Mouse (Mus musculus): ENCODE measurements around the gene Vamp3. TPM values are rescaled to one million over a fixed set of nuclear protein-coding genes. Genes with fewer than 3 reads are reported as not detected.

The Vamp3 gene
- 10 to 100 TPM; 47.9 to 50.8 TPM for polyA plus RNA-seq (2017; shearing (Covaris generic))

DNA sequence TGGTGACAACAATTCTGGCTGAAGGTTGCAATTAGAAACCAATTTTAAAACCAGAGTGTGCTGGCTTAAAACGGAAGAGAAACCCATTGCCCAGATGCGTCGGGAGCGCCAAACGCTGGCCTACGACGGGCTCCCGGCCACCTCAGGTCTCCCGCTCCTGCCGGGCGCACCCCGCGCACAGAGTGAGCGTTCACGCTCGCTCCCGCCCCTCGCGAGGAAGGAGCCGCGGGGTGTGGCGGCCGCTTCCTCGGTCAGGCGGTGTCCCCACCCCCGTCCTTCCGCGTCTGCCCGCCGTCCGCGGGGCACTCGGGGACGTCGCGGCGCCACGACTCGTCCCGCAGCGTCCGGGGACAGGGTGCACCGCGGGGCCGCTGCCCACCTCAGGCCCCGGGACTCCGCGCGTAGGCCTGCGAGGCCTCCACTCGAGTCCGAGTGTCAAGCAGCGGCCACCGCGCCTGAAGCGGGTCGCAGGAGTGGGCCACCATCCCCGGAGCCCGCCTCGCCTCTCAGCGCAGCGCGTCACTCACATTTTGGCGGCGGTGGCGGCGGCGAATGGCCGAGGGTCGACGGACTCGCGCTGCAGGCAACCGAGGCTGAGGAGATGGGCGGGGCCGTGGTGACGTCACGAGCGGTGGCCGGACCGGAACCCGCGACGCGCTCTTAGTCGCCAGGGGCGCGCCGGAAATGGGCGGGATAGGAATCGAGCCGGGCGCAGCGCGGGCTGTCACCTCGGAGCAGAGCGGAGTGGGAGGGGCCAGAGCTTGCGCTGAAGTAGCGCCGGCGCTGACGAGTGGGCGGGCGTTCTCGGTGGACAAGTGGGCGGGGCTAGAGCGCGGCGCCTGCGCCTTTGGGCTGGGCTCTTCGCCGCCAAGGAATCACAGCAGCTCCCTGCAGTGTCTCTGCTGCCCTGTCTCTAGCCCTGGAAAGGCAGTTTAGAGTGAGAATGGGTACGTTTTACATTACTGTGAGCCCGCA is at the start of gene Vamp3:
Vamp3 (minus strand) TSS at position 617 of the 975 bp plus-strand sequence.
- ATAC-seq, result peak; percentile 97

DNA sequence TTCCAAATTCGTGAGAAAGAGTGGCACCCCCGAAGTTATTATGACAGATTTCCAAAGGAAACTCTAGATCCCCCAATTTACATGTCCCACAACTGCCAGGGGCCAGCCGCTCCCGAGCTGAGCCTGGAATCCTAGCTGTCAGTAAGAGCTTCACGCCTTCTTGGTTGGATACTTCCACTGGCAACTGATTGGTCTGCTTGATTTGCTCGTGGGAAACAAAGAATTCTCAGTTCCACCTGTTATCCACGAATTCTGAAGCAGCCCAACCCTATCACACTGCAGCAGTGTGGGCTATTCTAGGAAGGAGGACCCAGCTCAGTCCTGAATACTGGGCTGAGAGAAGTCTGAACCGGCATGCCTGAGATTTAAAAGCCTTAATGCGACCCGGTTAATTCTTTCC is 48.7 kb upstream of the Vamp3 start:
- no peak for ATAC-seq

GRCm38 (mm10) chr4:151105886-151106285 is 48.1 kb upstream of the Vamp3 start:
- no peak for ATAC-seq

DNA sequence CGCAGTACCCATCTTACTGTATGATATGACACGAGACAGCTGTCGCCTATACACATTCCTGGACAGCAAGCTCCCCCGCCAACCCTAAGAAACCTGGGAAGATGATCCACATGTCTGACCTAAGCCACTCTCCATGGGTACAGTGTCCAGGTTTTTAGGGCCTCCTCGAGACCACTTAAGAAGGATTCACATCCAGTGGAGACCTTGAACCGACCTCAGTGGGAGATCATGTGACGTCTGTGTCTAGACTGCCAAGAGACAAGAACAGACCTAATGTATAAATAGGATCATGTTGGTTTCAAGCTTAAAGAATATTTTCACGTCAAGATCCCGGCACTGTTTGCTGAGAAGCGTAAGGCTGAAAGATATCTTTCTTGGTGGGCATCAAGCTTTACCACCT is 46.4 kb upstream of the Vamp3 start:
- ATAC-seq, result no peak

DNA sequence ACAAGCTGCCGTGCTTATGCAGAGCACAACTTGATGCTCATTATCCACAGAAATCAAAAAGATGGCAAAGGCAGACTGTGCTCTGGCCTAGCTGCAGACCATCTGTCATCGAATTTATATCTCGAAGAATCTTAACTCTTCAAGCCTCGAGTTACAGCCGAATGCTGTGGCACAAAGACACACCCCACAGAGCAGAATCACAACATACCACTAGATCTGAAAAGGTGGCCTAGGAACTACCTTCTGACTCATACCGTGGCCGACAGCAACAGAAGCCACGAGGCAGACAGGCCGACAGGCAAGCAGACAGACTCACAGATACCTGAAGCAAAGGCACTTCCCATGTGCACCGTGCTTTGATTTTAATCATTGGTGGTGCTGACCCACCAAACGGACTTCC is 45.9 kb upstream of the Vamp3 start:
- ATAC-seq, result no peak

DNA sequence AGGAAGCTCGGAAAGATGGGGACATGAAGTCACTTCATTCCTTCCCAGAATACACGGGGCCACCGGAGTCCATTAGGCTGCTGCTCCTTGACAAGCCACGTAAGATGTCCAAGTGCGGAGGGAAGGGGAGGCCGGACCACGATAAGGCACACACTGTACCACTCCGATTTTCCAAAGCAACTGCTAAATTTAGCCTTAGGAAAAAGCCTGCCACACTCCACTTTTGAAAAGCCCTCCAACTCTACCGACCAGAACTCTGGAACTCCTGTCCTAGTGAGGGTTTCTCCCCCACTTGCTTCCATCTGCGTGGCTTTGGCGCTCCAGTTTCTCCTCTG is 39.3 kb upstream of the Vamp3 start:
- ATAC-seq, result no peak

DNA sequence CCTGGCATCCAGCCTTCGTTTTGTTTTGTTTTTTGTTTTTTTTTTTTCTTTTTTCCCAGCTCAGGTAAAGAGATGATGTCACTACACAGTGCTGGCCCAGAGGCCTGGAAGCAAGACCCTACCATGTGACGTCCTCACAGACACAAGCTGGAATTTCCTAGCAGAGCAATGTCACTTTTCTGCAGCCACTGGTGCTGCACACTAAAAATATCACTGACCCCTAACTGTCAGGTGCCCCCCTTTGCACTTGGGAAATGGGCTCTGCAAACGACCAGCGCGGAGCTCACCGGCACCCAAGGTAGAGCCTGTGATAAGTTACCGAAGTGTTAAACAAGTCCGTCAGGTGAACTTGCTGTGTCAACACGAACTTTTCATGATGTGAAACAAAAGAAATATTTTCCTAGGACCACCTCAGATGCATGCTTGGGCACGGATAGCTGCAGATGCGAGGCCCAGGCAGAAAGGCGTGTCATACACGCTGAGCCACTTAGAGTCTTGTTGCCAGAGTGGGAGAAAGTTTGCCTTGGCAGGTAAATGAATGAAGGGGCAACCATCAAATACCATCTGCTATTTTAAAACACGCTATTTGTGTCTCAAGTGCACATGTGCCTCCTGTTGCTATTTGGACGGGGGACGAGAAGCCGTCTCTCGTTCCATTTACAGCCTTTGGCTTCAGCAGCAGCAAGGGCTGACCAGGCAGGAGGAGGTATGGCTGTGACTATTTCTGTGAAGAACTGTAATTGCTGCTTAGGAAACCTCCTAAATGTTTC is 38.8 kb upstream of the Vamp3 start:
- no peak for ATAC-seq

DNA sequence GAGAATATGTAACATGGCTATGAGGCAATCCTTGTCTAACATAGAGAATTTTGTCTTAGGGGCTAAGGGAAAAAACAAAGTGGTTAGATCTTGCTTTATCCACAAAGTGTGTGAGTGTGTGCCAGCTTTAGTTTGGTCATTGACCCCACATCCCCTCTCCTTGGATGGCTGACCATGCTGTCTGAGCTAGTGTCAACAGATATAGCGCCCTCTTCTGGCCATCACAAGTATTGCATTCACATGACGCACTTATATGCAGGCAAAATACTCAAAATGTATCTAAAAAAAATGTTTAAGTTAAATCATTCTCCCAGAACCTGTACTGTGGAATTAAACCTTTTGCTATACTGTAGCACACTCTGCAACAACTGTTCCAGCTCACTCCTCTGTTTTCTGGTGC is 37.4 kb upstream of the Vamp3 start:
- ATAC-seq, result no peak

DNA sequence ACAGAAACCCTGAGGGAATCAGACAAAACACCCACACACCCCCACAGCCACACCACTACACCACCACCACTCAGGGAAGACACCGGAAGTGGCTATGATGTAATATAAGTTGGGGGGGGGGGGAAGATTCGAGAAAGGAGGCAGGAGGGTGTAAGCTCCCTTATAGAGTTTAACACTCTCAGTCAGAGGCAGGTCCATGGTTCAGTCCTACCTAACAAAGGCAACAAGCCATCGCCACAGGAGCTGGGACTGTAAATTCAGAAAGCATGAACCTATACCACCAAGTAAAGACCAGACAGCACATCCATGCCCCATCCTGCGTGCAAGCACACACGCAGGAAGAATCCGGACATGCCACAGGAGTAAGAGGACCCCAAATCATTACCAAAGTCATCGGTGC is 31.5 kb upstream of the Vamp3 start, which contains the start of gene Gm13090:
Gm13090 (plus strand) TSS at position 301 of the 400 bp plus-strand sequence.
- no peak for ATAC-seq

DNA sequence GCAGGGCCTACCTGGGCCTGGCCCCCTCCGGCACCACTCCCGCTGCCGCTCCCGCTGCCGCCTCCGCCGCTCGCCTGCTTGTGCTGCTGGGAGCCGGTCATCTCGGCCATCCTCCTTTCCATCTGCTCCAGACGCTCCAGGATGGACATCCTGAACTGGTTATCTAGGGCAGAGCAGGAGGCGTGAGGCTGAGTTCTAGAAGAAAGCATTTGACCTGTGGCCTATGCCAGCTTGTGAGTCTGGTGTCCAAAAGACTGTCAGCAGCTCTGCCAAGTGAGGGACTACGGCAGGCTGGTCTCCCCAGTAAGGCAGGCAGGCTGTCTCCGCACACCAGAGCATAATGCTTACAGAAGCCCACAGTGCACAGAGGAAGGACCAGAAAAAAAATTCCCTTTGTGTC is 31.1 kb upstream of the Vamp3 start:
- ATAC-seq, result no peak

GRCm38 (mm10) chr4:151087358-151087757 is 29.6 kb upstream of the Vamp3 start:
- ATAC-seq, result no peak

DNA sequence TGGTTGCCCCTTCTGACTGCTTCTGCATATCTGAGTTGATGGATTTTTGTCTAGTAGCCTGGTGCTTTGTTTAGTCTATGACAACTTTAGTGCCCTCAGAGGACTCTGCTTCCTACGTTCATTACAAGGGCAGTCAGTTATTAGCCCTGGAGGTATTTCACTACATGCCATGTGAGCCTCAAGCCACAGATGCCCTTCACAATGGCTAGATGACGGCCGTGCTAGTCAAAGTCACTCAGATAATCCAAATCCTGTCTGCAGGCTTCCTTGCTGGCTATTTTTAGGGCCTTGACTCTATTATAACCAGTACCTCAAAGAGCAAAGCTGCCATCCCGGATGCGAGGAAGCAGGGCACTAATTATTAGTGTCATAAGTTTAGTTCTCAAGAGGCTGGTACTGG is 25.3 kb upstream of the Vamp3 start:
- no peak for ATAC-seq

DNA sequence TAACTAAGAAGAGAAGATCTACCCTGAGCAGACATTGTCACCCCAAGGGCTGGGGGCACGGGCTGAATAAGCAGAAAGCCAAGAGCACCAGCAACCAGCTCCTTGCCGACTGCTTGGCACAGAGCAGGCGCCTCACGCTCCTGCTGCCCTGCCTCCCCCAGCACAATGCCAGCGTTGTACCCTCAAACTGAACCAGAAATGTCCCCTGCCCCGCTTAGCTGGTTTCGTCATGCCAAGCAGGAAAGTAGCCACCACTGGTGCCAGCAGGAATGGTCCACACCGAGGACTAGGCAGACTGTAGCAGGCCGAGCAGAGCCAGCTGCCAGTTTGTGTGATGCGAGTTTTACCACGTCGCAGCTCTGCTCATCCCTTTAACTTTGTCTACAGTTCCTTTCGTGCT is 24.2 kb upstream of the Vamp3 start:
- no peak for ATAC-seq

DNA sequence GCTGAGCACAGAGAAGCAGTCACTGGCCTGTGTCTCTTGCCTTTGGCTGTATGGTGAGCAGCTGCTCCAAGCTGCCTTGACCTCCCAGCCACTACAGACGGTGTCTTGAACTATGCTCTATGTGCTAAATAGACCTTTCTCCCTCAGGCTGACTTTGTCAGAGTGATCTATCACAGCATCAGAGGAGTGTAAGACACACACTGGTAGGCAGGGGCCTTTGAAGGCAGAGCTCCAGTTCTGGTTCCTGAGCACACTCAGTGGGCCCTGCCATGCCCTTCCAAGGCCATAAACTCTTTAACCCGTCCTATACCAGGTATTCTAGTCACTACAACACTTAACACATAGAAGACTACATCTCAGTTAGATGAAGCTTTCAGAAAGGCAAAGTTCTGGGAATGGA is 23.6 kb upstream of the Vamp3 start:
- no peak for ATAC-seq

- ATAC-seq, result no peak
Measured at GRCm38 (mm10) chr4:151074817-151075216, 17.1 kb upstream of the Vamp3 start.

DNA sequence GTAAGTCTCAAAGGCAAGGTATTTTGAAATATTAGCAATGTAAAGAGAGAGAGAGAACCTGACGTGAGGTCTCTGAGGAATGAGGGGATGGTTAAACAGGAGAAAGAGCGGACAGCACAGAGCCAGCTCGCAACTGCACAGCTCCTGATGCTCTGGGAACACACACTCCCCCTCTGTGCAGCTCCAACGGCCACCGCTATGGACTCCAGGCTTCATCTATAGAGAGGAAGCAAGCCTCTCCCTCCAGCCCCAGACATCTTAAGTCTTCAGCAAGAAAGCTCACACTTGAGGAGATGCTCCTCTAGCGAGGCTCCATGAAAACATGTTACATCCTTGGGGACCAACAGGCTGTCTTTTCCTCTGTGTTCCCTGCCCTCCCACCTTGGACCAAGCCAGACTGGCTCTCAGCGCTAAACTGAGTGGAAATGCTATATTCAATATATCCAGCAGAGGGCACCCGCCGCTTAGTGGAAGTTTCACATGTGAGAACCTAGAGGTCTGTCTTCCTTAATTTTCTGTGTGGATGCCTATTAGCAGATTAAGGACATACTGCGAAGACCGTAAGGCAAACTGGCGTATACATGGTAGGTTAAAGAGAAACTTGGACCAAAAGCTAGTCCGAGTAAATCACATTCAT is 15.5 kb upstream of the Vamp3 start:
- peak; percentile 54 for ATAC-seq

DNA sequence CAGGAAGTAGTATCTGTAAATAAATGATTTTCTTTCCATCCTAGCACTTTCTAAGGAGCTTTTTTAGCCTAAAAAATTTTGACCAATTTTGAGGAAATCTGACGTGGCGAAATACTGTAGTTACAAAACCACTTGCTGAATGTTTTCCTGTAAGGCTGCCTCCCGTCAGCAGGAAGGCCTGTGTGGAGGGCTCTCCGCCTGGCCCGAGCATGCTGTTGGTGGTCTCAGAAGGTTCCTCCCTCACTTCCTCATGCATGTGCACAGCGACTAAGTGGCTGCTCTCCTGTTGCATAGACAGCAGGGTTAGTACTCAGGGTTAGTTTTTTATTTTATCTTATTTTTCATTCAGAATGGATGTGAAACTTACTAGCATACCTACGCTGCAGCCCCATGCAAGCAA is 13.2 kb upstream of the Vamp3 start:
- no peak for ATAC-seq

DNA sequence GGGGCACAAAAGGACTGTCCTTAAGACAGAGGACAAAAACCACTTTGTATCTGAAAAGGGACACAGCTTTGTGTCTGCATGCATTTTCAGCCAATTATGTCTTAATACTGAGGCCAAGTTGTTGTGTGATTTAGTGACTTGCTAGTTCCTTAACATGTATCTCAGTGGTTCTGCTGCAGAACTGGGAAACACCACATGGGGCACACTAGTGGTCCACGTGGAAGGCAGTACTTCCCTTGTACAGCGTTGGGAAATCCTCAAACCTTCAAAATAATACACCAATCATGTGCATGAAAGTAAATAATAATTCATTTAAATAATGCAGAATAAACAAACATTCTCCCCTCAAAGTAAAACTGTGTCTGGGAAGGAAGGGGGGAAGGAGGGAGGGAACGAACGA is 11.0 kb upstream of the Vamp3 start:
- ATAC-seq, result no peak

- no peak for ATAC-seq
Measured at GRCm38 (mm10) chr4:151059566-151059965, 1.8 kb upstream of the Vamp3 start.

- ATAC-seq, result no peak
Measured at GRCm38 (mm10) chr4:151058634-151059033, 871 bp upstream of the Vamp3 start.

- ATAC-seq, result peak; percentile 37
Measured at GRCm38 (mm10) chr4:151051162-151051561, 6.6 kb downstream of the Vamp3 start.

DNA sequence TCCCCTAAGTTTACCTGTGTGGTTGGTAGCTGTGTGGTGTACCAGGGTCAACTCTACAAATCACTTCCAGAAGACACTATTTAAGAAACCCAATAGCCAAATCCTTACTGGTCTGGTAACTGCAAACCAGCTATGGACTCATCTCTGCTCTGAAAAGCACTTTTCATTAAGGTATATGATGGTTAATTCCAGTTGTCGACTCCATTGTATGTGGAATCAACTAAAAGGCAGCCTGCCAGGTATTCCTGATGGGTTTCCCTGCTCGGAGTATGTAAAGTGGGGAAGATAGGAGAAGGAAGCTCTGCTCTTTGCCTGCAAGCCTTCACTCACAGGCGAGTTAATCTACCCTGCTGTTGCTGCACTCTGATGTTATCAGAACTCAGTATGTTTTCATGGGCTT is 11.2 kb downstream of the Vamp3 start:
- ATAC-seq, result no peak

DNA sequence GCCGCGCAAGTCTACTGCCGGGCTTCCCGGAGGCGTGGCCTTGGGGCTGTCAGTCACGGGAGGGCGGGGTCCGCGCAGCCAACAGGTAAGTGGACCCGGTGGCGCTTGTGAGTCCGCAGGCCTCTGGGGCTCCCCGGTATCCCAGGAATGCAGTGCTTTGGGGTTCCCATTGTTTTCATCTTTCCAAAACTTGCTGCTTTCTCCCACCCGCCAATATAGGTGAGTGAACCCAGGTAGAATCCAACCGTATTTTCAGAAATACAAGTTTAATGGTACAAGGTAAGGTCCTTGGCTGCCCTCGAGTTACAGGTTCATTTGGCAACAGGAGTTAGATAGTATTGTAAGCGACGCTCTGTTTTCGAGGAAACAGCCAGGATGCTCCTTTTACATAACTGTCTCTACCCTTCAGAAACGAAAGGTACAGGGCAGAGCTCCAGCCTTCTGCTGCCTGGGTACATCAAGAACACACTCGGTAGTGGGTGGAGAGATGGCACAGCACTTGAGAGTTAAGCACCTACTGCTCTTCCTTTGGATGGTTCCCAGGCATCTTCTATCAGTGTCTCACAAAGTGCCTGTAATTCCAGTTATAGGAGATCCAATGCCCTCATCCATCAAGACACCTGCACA is 12.7 kb downstream of the Vamp3 start:
- peak; percentile 78 for ATAC-seq

Data from activated CD4-positive, CD25-positive, alpha-beta regulatory T cell, adult 4 months (primary cell).